Mouse (Mus musculus) gastrocnemius, postnatal 10 days (tissue): ENCODE data around the gene Srgap2. TPM values are rescaled to one million over a fixed set of nuclear protein-coding genes. Genes with fewer than 3 reads are reported as not detected.
"Not testable (repeated sequence)": the region's sequence is repeated elsewhere in the genome, so short reads cannot be mapped to it uniquely, and the experiment has no call there.

Experiments used
- DNase-seq: peaks from one replicate; pipeline ENCODE4 v3.0.0; 2021; ENCODE audit warnings: mixed read lengths
- total RNA-seq, 2 experiments: library from RNA; stranded (reverse); gene quantifications; 2 replicates each; pipeline ENCODE4 v1.2.3; 2021

Gene Srgap2
- total RNA-seq, 2 experiments from 2014 or later, result 43.7 to 53.7 TPM

DNA sequence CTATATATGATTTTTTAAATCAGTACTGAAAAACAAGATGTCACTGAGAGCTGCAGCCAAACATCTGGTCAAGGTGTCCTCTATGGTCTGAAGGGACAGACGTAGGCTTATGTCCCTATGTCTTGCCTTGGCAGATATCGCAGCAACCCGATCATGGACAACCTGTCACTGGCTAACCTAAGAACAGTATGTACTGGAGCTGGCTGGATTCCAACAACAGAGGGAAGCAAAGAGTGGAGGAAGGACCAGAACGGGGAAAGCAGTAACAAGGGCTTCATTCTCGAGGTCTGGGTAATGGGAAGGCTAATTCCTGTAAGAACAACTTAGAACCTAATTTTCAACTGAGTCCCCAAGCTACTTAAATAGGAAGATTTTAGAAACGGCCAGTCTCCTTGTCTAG lies 238.2 kb downstream of the Srgap2 start:
- DNase-seq, result no peak

- no peak for DNase-seq
Measured at GRCm38 (mm10) chr1:131287267-131287666, 239.9 kb downstream of the Srgap2 start.

- DNase-seq, result no peak
Measured at GRCm38 (mm10) chr1:131286803-131287202, 240.3 kb downstream of the Srgap2 start.

DNA sequence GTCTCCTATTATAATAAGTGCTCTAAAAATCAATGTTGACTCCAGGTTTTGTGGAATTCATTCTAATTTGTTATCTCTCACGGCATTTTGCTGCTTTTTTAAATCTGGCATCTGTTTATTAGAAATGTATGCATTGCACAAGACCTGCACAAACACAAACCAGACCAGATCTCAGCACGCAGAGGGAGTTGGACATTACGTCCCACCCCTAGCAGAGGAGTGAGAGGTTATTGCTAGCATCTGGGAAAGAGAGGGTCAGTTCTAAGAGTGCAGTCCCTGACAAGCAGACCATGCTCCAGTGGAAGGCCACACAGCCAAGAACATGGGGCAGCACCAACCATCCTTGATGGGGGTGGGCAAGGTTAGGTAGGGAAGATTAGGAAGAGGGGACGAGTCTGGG lies 242.5 kb downstream of the Srgap2 start:
- no peak for DNase-seq

GRCm38 (mm10) chr1:131284167-131284566 lies 243.0 kb downstream of the Srgap2 start:
- no peak for DNase-seq

DNA sequence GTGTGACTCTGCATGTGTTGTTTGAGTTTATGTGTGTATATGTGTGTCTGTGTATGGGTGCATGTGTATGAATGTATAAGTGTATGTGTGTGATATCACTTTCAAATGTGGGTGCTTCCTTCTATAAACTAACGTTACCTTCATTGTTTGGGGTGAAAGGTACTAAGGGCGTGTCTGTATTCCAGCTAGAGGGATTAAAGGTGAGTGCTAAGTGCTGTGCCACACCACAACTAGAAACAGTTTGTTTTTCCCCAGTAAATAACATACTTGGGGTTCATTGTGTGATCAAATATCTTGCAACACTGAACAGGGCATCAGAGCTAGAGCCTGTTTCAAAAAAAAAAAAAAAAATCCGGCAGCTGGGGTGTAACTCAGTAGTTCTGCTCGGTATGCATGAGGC lies 245.4 kb downstream of the Srgap2 start:
- no peak for DNase-seq

DNA sequence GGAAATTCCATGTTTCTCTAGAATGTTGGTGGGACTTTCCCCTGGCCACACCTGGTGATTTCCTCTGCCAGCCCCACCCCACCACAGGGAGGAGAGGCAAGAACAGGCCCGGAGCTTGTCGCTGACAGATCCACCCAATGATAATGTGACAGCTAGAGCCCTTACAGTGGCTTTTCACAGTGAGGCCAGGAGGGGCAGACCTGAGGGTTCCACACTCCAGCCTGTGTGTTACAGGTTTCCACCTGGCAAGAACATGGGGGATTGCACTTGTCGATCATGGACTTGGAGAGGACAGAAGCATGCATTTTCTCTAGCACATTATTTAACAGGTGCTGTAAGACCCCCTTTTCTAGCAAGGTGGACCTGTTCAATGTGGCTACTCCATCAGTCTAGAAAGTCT lies 246.9 kb downstream of the Srgap2 start:
- no peak for DNase-seq

GRCm38 (mm10) chr1:131279456-131279776 lies 247.7 kb downstream of the Srgap2 start, which contains the start of gene Ikbke:
Gene Ikbke, minus strand, starts transcription at chr1:131279606.
- DNase-seq, result no peak

DNA sequence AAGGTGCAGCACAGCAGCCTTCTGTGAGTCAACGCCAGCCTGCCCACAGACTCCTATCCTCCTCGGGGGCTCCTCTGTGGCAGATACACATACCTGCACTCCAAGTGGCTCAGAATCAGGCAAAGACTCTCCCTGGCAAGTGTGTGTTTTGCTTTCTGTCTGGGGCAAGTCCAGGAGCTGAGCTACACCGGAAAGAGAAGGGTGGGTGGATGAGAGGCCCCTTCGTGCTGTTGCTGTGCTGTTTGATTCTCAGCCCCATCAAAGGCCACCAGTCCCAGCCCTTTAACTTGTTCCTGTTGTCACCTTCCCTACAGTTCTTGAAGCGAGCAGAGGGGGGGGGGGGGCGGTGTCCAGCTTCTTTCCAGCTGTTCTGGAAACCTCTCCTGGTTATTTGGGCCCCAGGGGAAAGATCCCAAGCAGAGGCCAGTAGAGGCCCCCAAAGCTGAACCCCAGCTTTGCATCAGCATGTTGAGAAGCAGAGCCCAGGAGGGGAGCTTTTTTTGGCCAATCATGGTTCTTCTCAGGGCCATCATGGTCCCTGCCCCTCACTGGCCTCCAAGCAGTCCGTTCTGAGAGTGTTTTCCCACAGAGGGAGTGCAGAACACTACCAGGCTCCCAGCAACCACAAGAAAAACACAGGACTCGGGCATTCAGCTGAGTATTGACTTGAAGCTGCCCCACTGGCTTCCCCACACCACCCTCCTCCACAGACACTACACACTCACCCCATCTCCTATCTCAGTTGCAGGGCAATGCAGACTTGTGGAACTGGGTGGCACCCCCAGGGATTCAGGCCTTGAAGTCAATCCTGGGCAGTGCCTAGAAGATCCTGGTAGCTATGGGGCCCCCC lies 248.3 kb downstream of the Srgap2 start:
- no peak for DNase-seq

- no peak for DNase-seq
Measured at GRCm38 (mm10) chr1:131276831-131277230, 250.3 kb downstream of the Srgap2 start.

DNA sequence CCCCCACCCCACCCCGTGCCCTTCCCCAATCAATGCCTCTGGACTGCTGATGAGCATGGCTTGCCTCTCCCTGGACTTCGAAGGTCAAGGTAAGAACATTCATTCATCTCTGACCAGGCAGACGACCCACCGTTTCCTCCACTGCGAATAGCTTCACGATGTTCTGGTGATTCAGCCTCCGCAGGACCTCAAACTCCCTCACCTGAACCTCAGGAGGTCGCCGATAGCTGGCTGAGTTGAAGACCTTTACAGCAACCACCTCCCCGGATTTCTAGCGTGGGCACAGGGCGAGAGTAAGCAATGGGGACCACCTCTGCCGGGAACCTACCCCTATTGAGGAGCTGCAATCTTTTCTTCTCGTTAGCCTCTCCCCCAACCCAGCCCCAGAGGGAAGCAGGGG lies 251.6 kb downstream of the Srgap2 start:
- DNase-seq, result no peak

DNA sequence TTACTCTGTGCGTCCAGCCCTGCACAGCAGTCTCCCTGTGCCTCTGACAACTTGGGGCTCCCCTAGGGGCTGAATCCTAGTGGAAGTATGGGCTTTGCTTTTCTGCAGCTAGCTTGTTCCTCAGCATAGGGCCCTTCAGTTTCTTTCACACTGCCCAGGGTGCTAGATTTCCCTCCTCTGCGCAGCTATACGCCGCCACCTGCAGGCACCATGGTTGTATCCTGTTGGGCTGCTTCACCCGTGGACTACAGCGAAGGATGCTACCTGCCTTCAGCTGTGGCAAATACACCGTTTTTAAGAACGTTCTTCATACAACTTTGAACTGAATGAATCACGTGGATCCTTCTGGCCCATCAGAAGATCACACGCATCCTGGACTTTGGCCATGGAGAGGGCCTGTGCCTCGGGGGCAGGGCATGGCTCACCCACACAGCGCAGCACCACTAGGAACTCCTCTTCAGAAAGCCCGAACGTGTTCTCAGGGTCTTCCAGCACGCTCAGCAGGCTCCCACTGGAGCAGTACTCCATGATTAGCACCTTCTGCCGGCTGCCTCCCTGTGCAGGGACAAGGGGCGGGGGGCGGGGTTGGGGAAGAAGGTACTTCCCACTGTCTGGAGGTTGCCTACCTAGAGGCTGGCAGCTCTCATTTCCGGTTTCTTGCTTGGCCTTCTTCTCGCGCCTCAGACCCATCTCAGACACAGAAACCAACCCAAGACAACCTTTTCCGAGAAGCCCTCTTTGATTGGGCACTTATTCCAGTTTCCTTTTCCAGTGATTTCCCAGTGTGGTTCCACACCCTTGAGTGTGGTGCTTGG lies 252.2 kb downstream of the Srgap2 start:
- DNase-seq, result no peak

GRCm38 (mm10) chr1:131269797-131270578 lies 257.2 kb downstream of the Srgap2 start:
- peak; percentile 69 for DNase-seq

GRCm38 (mm10) chr1:131268776-131269175 lies 258.4 kb downstream of the Srgap2 start:
- no peak for DNase-seq

DNA sequence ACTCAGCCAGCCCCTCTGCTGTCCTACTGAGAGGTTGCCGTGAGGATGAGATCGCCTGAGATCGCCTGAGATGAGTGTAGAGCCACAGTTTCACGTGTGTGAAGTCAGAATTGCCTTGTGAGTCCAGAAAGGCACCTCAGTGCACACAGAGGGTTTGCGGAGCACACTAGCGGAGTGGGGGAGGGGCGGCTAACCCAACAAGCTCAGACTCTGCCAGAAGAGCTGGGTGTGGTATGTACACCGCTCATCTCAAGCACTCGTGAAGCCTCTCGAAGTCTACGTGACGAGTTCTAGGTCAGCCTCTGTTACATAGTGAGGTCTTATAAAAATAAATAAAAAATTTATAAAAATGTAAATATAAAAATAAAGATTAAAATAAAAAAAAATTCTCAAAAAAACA lies 263.2 kb downstream of the Srgap2 start:
- no peak for DNase-seq

DNA sequence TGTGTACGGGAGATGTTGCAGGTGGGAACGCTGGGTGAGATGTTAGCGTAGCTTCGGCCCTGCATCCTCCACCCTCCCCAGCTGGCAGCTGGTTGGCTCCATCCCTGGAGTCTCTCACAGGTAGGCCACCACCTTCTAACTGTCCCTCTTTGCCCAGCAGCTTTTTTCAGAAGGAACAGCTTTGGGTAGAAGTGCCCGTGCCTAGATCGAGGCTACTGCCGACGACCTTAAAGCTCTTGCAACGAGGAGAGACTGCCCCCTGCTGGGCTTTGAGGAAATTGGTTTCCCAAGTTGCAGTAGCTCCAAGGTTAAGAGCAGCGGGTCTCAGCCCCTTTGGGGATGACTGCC lies 266.9 kb downstream of the Srgap2 start:
- DNase-seq, result peak; percentile 77

DNA sequence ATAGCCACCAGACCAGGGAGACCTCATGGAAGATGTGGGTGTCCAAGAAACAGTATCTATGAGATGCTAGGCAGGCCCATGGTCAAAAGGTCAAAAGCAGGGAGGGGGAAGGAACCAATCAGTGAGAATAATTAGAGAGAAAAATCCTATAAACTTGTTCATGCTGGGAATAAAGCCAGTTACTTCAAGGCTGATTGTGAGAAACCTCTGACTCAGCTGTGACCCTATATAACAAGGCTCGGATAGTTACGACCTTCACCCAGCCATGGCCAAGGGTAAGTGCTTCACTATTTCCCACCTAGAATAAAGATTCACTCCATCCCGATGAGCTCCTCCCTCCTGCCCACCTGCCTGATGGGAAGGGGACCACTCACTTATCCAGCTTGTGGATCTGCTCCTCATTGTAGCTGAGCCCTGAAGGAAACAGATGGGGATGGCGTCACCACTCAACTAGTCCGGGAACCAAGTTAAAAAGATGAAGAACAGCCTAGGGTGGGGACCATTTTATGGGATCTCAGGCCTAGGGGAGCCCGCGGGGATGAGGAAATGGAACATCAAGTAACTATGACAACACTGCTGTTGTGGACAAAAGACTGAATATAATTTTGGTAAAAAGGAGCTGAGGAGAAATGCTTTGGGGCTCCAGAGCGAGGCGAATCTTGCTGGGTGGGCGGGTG lies 267.4 kb downstream of the Srgap2 start:
- no peak for DNase-seq

GRCm38 (mm10) chr1:131257288-131257687 lies 269.9 kb downstream of the Srgap2 start:
- no peak for DNase-seq

DNA sequence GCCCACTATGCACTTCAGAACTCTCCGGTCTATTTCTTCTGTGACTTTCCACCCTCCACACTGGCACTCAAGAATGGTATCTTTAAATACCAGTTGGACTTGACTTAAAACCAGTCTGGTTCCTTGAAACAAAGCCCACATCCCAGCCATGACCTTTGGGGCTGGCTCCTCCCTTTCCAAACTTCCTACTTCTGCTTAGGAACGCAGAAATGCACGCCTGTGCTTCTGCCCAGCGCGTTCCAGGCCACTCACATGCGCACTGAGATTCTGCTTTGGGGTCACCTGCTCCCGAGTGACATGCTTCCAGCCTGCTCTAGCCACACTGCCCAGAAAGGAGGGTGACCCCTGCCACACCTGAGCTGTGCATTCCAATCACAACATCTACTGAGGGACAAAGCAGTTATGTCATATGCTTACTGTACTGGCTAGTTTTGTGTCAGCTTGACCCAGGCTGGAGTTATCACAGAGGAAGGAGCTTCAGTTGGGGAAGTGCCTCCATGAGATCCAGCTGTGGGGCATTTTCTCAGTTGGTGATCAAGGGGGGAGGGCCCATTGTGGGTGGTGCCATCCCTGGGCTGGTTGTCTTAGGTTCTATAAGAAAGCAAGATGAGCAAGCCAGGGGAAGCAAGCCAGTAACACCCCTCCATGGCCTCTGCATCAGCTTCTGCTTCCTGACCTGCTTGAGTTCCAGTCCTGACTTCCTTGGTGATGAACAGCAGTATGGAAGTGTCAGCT lies 274.5 kb downstream of the Srgap2 start:
- not testable (repeated sequence) for DNase-seq

- no peak for DNase-seq
Measured at GRCm38 (mm10) chr1:131246433-131247395, 280.4 kb downstream of the Srgap2 start.
